In genomic region chr6:113696582-113697221, GRCm38 (mm10) we compare ENCODE assay signal across 8 mouse cellular contexts. TPM values are rescaled to one million over a fixed set of nuclear protein-coding genes. Genes with fewer than 3 reads are reported as not detected.
DNase-seq lines count a peak whose midpoint lies in the region; ATAC-seq lines count a peak whose summit lies in the region.

Gene Tatdn2 (plus strand): TSS chr6:113697050.

- H3K9me3 ChIP-seq in hindbrain, embryonic 16.5 days (ENCODE audit: control insufficient read depth, low read length), result no peaks in the 10 kb centered on the region

- no peaks in the 10 kb centered on the region for H3K27me3 ChIP-seq in hindbrain, embryonic 16.5 days (replicated peaks; ENCODE audit: control insufficient read depth, insufficient read depth, low read length)

- peak within 1 kb of the TSS; percentile 90 for H3K27ac ChIP-seq in hindbrain, embryonic 16.5 days (ENCODE audit: low read depth, low read length)
- peak within 1 kb of the TSS; percentile 85 for H3K27ac ChIP-seq in macrophage

- DNase-seq in WW6 (ENCODE audit: low read depth, low spot score), result peak; percentile 99
- peak; percentile 91 for DNase-seq in cerebellum, postnatal 4 days (ENCODE audit: low spot score in 2 of 2)
- peak; percentile 97 for DNase-seq in gastrocnemius, adult 18-20 months (ENCODE audit: low spot score)
- peak; percentile 92 to 97 for DNase-seq in left cerebral cortex, adult 18-20 months (ENCODE audit: low spot score in 2 of 2)
- peak; percentile 99 for DNase-seq in right cerebral cortex, adult 18-20 months
- DNase-seq in urinary bladder, postnatal 10 days (ENCODE audit: low spot score), result peak; percentile 80

- peak; percentile 100 for ATAC-seq in hindbrain, embryonic 16.5 days

- peak within 1 kb of the TSS; percentile 85 for H3K9ac ChIP-seq in hindbrain, embryonic 16.5 days (ENCODE audit: low read depth, low read length)

- H3K4me1 ChIP-seq in hindbrain, embryonic 16.5 days (ENCODE audit: control insufficient read depth, insufficient read depth, low read depth, low read length), result peaks cover 12% of the 10 kb centered on the region

- H3K36me3 ChIP-seq in hindbrain, embryonic 16.5 days (ENCODE audit: control insufficient read depth, insufficient read depth, low read length), result 0 out of 2 replicates have a peak, but pooled peaks cover 2% of the 10 kb centered on the region
- peaks cover 17% of the 10 kb centered on the region; the same call in 1 of the 2 replicates for H3K36me3 ChIP-seq in macrophage (ENCODE audit: inconsistent target)

- 1% methylated on average over 58 of the region's 58 CpGs for WGBS in hindbrain, embryonic 16.5 days
- WGBS in macrophage (ENCODE audit: missing documents), result under 1% methylated on average over 54 of the region's 58 CpGs

- H3K79me2 ChIP-seq in macrophage (ENCODE audit: inconsistent target), result peaks cover 55% of the 10 kb centered on the region

- H3K4me2 ChIP-seq in hindbrain, embryonic 16.5 days (ENCODE audit: low read length), result peak within 1 kb of the TSS; percentile 83

- peak within 1 kb of the TSS; percentile 89 for H3K4me3 ChIP-seq in hindbrain, embryonic 16.5 days (ENCODE audit: low read length)
- peak within 1 kb of the TSS; percentile 58 for H3K4me3 ChIP-seq in macrophage (ENCODE audit: inconsistent target)

RNA-seq across cellular contexts. Expression of gene Tatdn2, which starts in this region (rescaled TPM):
- 10 to 100 TPM; 38.0 to 47.5 TPM for total RNA-seq in gastrocnemius, adult 18-20 months (2021)
- 0.56 and 1.3 TPM in 2 replicates for polyA plus RNA-seq in hindbrain, embryonic 16.5 days (2015; fragmentation: Nextera tagmentation; extraction: Ambion mirVana)
- total RNA-seq in left cerebral cortex, adult 18-20 months (2021), result 10 to 100 TPM; 70.1 to 80.2 TPM
- 100 to 1,000 TPM in 25 of 26 experiments, 10 to 100 TPM in 1; 60.7 to 404 (median 167) TPM for total RNA-seq in macrophage (2018; cell fraction: chromatin; rRNA removed)
- total RNA-seq in macrophage (2018; cell fraction: cytosol; rRNA removed), result 10 to 100 TPM; 34.1 to 79.6 (median 45.1) TPM
- total RNA-seq in macrophage (2018; cell fraction: nucleus; rRNA removed), result 100 to 1,000 TPM in 14 of 26 experiments, 10 to 100 TPM in 12; 68.7 to 260 (median 106) TPM
- polyA plus RNA-seq in macrophage (2018), result 31.1 to 76.3 TPM (median 53.5 TPM) in 3 replicates

Comparison
In these comparisons a context has a peak if more than half of its experiments do, and no peak if none do; other contexts are left out.
1. Peak in every context shown above with its lines: DNase-seq, ATAC-seq, H3K4me3 ChIP-seq and H3K27ac ChIP-seq.
2. RNA of gene Tatdn2 (polyA plus RNA-seq): 31.1 to 76.3 TPM in macrophage; 0.56 to 1.3 TPM in hindbrain, embryonic 16.5 days; every median in the first group is over 10 times any median in the second.